Mouse (Mus musculus): ENCODE results near the gene Stx16. TPM values are rescaled to one million over a fixed set of nuclear protein-coding genes. Genes with fewer than 3 reads are reported as not detected.

Stx16 gene
- polyA plus RNA-seq, 2 experiments: 10.9 to 67.7 TPM

GRCm38 (mm10) chr2:174050339-174050685 lies 25.8 kb upstream of the Stx16 start:
- no peak overlapping the region for H3K4me2 ChIP-seq (replicated peaks; ENCODE audit: low read depth, low read length, severe bottlenecking)
- H3K4me3 ChIP-seq (replicated peaks; ENCODE audit: low read length): no peak overlapping the region
- no peaks in the 10 kb centered on the region for H3K27me3 ChIP-seq (ENCODE audit: control insufficient read depth, insufficient read depth, low read length)
- WGBS: 6% methylated on average over 3 of the region's 3 CpGs
- no peaks in the 10 kb centered on the region; the same call in 1 of the 2 replicates for H3K9me3 ChIP-seq (ENCODE audit: control insufficient read depth, low read length)
- H3K4me1 ChIP-seq (ENCODE audit: control insufficient read depth, insufficient read depth, low read length): peaks cover 19% of the 10 kb centered on the region
- no peaks in the 10 kb centered on the region for H3K36me3 ChIP-seq (ENCODE audit: control insufficient read depth, insufficient read depth, low read length)
- no peak overlapping the region for H3K9ac ChIP-seq (ENCODE audit: low read depth, low read length, severe bottlenecking)
- ATAC-seq (ENCODE audit: low FRiP score, low read depth): no peak
- TF ChIP-seq POLR2A (IDR thresholded peaks at IDR 0.05; ENCODE audit: borderline replicate concordance, extremely low read depth, insufficient read depth, insufficient read length): no peak
- no peak overlapping the region for H3K27ac ChIP-seq (replicated peaks; ENCODE audit: low read depth, low read length)
- DNase-seq (ENCODE audit: low spot score): no peak

GRCm38 (mm10) chr2:174051081-174051481 lies 25.0 kb upstream of the Stx16 start:
- no peak for DNase-seq (ENCODE audit: low spot score)
- no peaks in the 10 kb centered on the region for H3K27me3 ChIP-seq (ENCODE audit: control insufficient read depth, insufficient read depth, low read length)
- H3K36me3 ChIP-seq (ENCODE audit: control insufficient read depth, insufficient read depth, low read length): no peaks in the 10 kb centered on the region
- H3K4me3 ChIP-seq (replicated peaks; ENCODE audit: low read length): no peak overlapping the region
- H3K27ac ChIP-seq (replicated peaks; ENCODE audit: low read depth, low read length): no peak overlapping the region
- peaks cover 19% of the 10 kb centered on the region for H3K4me1 ChIP-seq (ENCODE audit: control insufficient read depth, insufficient read depth, low read length)
- WGBS: 20% methylated on average over 10 of the region's 10 CpGs
- no peak for ATAC-seq (ENCODE audit: low FRiP score, low read depth)
- H3K9me3 ChIP-seq (ENCODE audit: control insufficient read depth, low read length): no peaks in the 10 kb centered on the region; the same call in 1 of the 2 replicates
- no peak overlapping the region for H3K9ac ChIP-seq (ENCODE audit: low read depth, low read length, severe bottlenecking)
- no peak for TF ChIP-seq POLR2A (IDR thresholded peaks at IDR 0.05; ENCODE audit: borderline replicate concordance, extremely low read depth, insufficient read depth, insufficient read length)
- H3K4me2 ChIP-seq (replicated peaks; ENCODE audit: low read depth, low read length, severe bottlenecking): no peak overlapping the region

GRCm38 (mm10) chr2:174054496-174054895 lies 21.6 kb upstream of the Stx16 start:
- H3K4me1 ChIP-seq (ENCODE audit: control insufficient read depth, insufficient read depth, low read length): peaks cover 31% of the 10 kb centered on the region
- no peak for TF ChIP-seq POLR2A (IDR thresholded peaks at IDR 0.05; ENCODE audit: borderline replicate concordance, extremely low read depth, insufficient read depth, insufficient read length)
- H3K4me3 ChIP-seq (replicated peaks; ENCODE audit: low read length): no peak overlapping the region
- WGBS: 91% methylated on average over 3 of the region's 3 CpGs
- no peaks in the 10 kb centered on the region for H3K36me3 ChIP-seq (ENCODE audit: control insufficient read depth, insufficient read depth, low read length)
- H3K27me3 ChIP-seq (ENCODE audit: control insufficient read depth, insufficient read depth, low read length): no peaks in the 10 kb centered on the region
- no peak overlapping the region for H3K4me2 ChIP-seq (replicated peaks; ENCODE audit: low read depth, low read length, severe bottlenecking)
- no peak overlapping the region for H3K9ac ChIP-seq (ENCODE audit: low read depth, low read length, severe bottlenecking)
- no peak overlapping the region for H3K27ac ChIP-seq (replicated peaks; ENCODE audit: low read depth, low read length)
- no peaks in the 10 kb centered on the region for H3K9me3 ChIP-seq (ENCODE audit: control insufficient read depth, low read length)
- ATAC-seq (ENCODE audit: low FRiP score, low read depth) (no peak), DNase-seq (ENCODE audit: low spot score) (no peak)

- 45% methylated on average over 3 of the region's 3 CpGs for whole genome bisulfite sequencing
Measured at GRCm38 (mm10) chr2:174057730-174058129, 18.4 kb upstream of the Stx16 start.

GRCm38 (mm10) chr2:174058316-174058939 lies 17.7 kb upstream of the Stx16 start:
- H3K27ac ChIP-seq (replicated peaks; ENCODE audit: low read depth, low read length): peak overlapping the region; percentile 79
- no peak for TF ChIP-seq POLR2A (IDR thresholded peaks at IDR 0.05; ENCODE audit: borderline replicate concordance, extremely low read depth, insufficient read depth, insufficient read length)
- H3K4me3 ChIP-seq (replicated peaks; ENCODE audit: low read length): no peak overlapping the region
- no peaks in the 10 kb centered on the region for H3K9me3 ChIP-seq (ENCODE audit: control insufficient read depth, low read length)
- H3K36me3 ChIP-seq (ENCODE audit: control insufficient read depth, insufficient read depth, low read length): no peaks in the 10 kb centered on the region
- DNase-seq (ENCODE audit: low spot score): peak; percentile 86
- peak; percentile 80 for ATAC-seq (ENCODE audit: low FRiP score, low read depth)
- WGBS: 49% methylated on average over 8 of the region's 8 CpGs
- H3K27me3 ChIP-seq (ENCODE audit: control insufficient read depth, insufficient read depth, low read length): no peaks in the 10 kb centered on the region
- H3K4me1 ChIP-seq (ENCODE audit: control insufficient read depth, insufficient read depth, low read length): peaks cover 24% of the 10 kb centered on the region
- no peak overlapping the region for H3K9ac ChIP-seq (ENCODE audit: low read depth, low read length, severe bottlenecking)
- no peak overlapping the region for H3K4me2 ChIP-seq (replicated peaks; ENCODE audit: low read depth, low read length, severe bottlenecking)

More at GRCm38 (mm10) chr2:174057730-174058129, 18.4 kb upstream of the Stx16 start:
- H3K36me3 ChIP-seq (ENCODE audit: control insufficient read depth, insufficient read depth, low read length): no peaks in the 10 kb centered on the region
- peak overlapping the region; percentile 79 for H3K27ac ChIP-seq (replicated peaks; ENCODE audit: low read depth, low read length)
- no peak overlapping the region for H3K9ac ChIP-seq (ENCODE audit: low read depth, low read length, severe bottlenecking)
- peak; percentile 16 for DNase-seq (ENCODE audit: low spot score)
- no peak overlapping the region for H3K4me2 ChIP-seq (replicated peaks; ENCODE audit: low read depth, low read length, severe bottlenecking)
- H3K27me3 ChIP-seq (ENCODE audit: control insufficient read depth, insufficient read depth, low read length): no peaks in the 10 kb centered on the region
- peaks cover 20% of the 10 kb centered on the region for H3K4me1 ChIP-seq (ENCODE audit: control insufficient read depth, insufficient read depth, low read length)
- H3K9me3 ChIP-seq (ENCODE audit: control insufficient read depth, low read length): no peaks in the 10 kb centered on the region
- no peak for TF ChIP-seq POLR2A (IDR thresholded peaks at IDR 0.05; ENCODE audit: borderline replicate concordance, extremely low read depth, insufficient read depth, insufficient read length)
- ATAC-seq (ENCODE audit: low FRiP score, low read depth): peak; percentile 47; the same call in 1 of the 2 replicates
- no peak overlapping the region for H3K4me3 ChIP-seq (replicated peaks; ENCODE audit: low read length)
